Mouse (Mus musculus): ENCODE results near the gene 4933430I17Rik. TPM values are rescaled to one million over a fixed set of nuclear protein-coding genes. Genes with fewer than 3 reads are reported as not detected.

4933430I17Rik gene
- total and polyA plus RNA-seq, 3 experiments: 0.12 to 0.43 TPM; not detected in 1

GRCm38 (mm10) chr4:62561630-62562001 is 36.4 kb downstream of the 4933430I17Rik start:
- peaks cover 0 to 3% of the 10 kb centered on the region in 2 experiments; a peak in 2 of 4 replicates for H3K4me1 ChIP-seq (ENCODE audit: control insufficient read depth in 1 of 2, insufficient read depth in 2 of 2, low read length in 2 of 2)

GRCm38 (mm10) chr4:62562006-62562405 is 36.8 kb downstream of the 4933430I17Rik start:
- Histone ChIP-seq H3K4me1 (ENCODE audit: control insufficient read depth in 1 of 2, insufficient read depth in 2 of 2, low read length in 2 of 2) (peaks cover 0 to 3% of the 10 kb centered on the region in 2 experiments; a peak in 2 of 4 replicates), H3K79me2 (ENCODE audit: control insufficient read depth, insufficient read depth, low read length, poor library complexity) (no peaks in the 10 kb centered on the region), H3K9me3 (replicated peaks; ENCODE audit: insufficient read depth, low read length) (no peaks in the 10 kb centered on the region), H3K4me3 (ENCODE audit: control insufficient read depth in 1 of 2, insufficient read depth in 1 of 2, low read depth in 2 of 2, low read length in 2 of 2) (peak overlapping the region in 1 of 2 experiments; percentile 4; a peak in 1 of 4 replicates), H3K27ac (ENCODE audit: control insufficient read depth, low read depth, low read length) (no peak overlapping the region), H3K9ac (ENCODE audit: control insufficient read depth, low read depth, low read length, poor library complexity, severe bottlenecking) (no peak overlapping the region), H3K36me3 (ENCODE audit: control insufficient read depth in 1 of 2, insufficient read depth in 2 of 2, low read length in 2 of 2) (peaks cover 0 to 5% of the 10 kb centered on the region in 2 experiments; a peak in 1 of 4 replicates), H3K27me3 (ENCODE audit: control insufficient read depth in 1 of 2, insufficient read depth in 2 of 2, low read length in 2 of 2) (no peaks in the 10 kb centered on the region)
- TF ChIP-seq JUND (IDR thresholded peaks at IDR 0.05; ENCODE audit: low read depth, low read length) (no peak), GABPA (IDR thresholded peaks at IDR 0.05; ENCODE audit: low read depth, low read length) (no peak), MXI1 (IDR thresholded peaks at IDR 0.05; ENCODE audit: low read depth, low read length) (peak; percentile 31; the same call in 1 of the 2 replicates), NELFE (IDR thresholded peaks at IDR 0.05; ENCODE audit: low read depth, low read length) (no peak), TAL1 (IDR thresholded peaks at IDR 0.05; ENCODE audit: low read length) (no peak)
- DNase-seq (ENCODE audit: low read depth, low spot score): peak; percentile 50

More at GRCm38 (mm10) chr4:62561630-62562001, 36.4 kb downstream of the 4933430I17Rik start:
- H3K27ac ChIP-seq (ENCODE audit: control insufficient read depth, low read depth, low read length): no peak overlapping the region
- H3K9ac ChIP-seq (ENCODE audit: control insufficient read depth, low read depth, low read length, poor library complexity, severe bottlenecking): no peak overlapping the region
- peaks cover 0 to 5% of the 10 kb centered on the region in 2 experiments; a peak in 1 of 4 replicates for H3K36me3 ChIP-seq (ENCODE audit: control insufficient read depth in 1 of 2, insufficient read depth in 2 of 2, low read length in 2 of 2)
- no peaks in the 10 kb centered on the region for H3K9me3 ChIP-seq (replicated peaks; ENCODE audit: insufficient read depth, low read length)
- TF ChIP-seq ZKSCAN1 (IDR thresholded peaks at IDR 0.05; ENCODE audit: low read depth, low read length) (no peak), MYC (IDR thresholded peaks at IDR 0.05; ENCODE audit: low read depth, low read length) (no peak), SIN3A (IDR thresholded peaks at IDR 0.05; ENCODE audit: low read length) (no peak), GABPA (IDR thresholded peaks at IDR 0.05; ENCODE audit: low read depth, low read length) (no peak)
- no peaks in the 10 kb centered on the region for H3K79me2 ChIP-seq (ENCODE audit: control insufficient read depth, insufficient read depth, low read length, poor library complexity)
- no peak for DNase-seq (ENCODE audit: low read depth, low spot score)
- H3K4me3 ChIP-seq (ENCODE audit: control insufficient read depth in 1 of 2, insufficient read depth in 1 of 2, low read depth in 2 of 2, low read length in 2 of 2): peak overlapping the region in 1 of 2 experiments; percentile 4; a peak in 1 of 4 replicates
- H3K27me3 ChIP-seq (ENCODE audit: control insufficient read depth in 1 of 2, insufficient read depth in 2 of 2, low read length in 2 of 2): no peaks in the 10 kb centered on the region

GRCm38 (mm10) chr4:62566530-62566929 is 41.4 kb downstream of the 4933430I17Rik start:
- no peaks in the 10 kb centered on the region for H3K79me2 ChIP-seq (ENCODE audit: control insufficient read depth, insufficient read depth, low read length, poor library complexity)
- no peak for TF ChIP-seq BHLHE40 (IDR thresholded peaks at IDR 0.05; ENCODE audit: borderline replicate concordance, low read depth, low read length)
- TF ChIP-seq NRF1 (IDR thresholded peaks at IDR 0.05; ENCODE audit: insufficient read depth, low read depth, low read length, poor library complexity, severe bottlenecking): no peak
- no peak for TF ChIP-seq JUND (IDR thresholded peaks at IDR 0.05; ENCODE audit: low read depth, low read length)
- no peak for TF ChIP-seq MAFK (IDR thresholded peaks at IDR 0.05; ENCODE audit: borderline replicate concordance, low read depth, low read length)
- no peak for DNase-seq (ENCODE audit: low read depth, low spot score)
- H3K27ac ChIP-seq (ENCODE audit: control insufficient read depth, low read depth, low read length): no peak overlapping the region
- H3K4me1 ChIP-seq (ENCODE audit: control insufficient read depth in 1 of 2, insufficient read depth in 2 of 2, low read length in 2 of 2): peaks cover 0 to 3% of the 10 kb centered on the region in 2 experiments; a peak in 2 of 4 replicates
- H3K9ac ChIP-seq (ENCODE audit: control insufficient read depth, low read depth, low read length, poor library complexity, severe bottlenecking): no peak overlapping the region
- no peak overlapping the region for H3K4me3 ChIP-seq (ENCODE audit: control insufficient read depth in 1 of 2, insufficient read depth in 1 of 2, low read depth in 2 of 2, low read length in 2 of 2)
- peaks cover 0 to 3% of the 10 kb centered on the region in 2 experiments; a peak in 1 of 4 replicates for H3K36me3 ChIP-seq (ENCODE audit: control insufficient read depth in 1 of 2, insufficient read depth in 2 of 2, low read length in 2 of 2)
- H3K9me3 ChIP-seq (replicated peaks; ENCODE audit: insufficient read depth, low read length): no peaks in the 10 kb centered on the region
- H3K27me3 ChIP-seq (ENCODE audit: control insufficient read depth in 1 of 2, insufficient read depth in 2 of 2, low read length in 2 of 2): no peaks in the 10 kb centered on the region

Data from MEL (cell line).